Mouse (Mus musculus): ENCODE measurements around the gene Fkrp.
A peak's percentile ranks its signal among the peaks of the same experiment; 100 is the strongest.

Gene Fkrp

DNA sequence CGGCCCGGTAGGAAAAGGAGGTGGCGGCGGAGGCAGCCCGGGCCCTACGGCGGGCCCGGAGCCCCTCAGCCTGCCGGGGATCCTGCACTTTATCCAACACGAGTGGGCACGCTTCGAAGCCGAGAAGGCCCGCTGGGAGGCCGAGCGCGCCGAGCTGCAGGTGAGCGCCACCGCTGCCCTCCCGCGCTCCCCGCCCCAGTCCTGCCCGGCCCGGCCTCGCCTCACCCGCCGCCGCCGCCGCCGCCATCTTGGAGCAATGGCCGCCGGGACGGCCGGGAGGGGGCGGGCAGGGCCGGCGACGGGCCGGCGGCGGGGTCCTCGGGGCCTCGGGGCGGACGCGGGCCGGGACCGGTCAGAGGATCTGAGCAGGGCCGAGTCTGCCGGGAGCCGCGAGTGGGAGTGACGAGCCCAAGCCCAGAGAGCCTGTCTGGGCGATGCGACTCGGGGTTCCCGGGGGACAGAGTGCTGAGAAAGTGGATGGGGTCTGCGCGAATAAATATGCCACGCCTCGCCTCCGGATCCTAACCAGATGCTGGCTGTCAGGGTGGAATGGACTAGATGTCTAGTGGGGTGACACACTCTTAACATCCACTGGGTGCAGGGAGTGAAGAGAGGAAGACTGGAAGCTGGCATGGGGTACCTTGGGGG lies at the start of gene Fkrp:
Gene Fkrp, minus strand, starts transcription at position 258 of the 648 bp plus-strand sequence.
- peak; percentile 59 for DNase-seq (ENCODE audit: extremely low spot score)

DNA sequence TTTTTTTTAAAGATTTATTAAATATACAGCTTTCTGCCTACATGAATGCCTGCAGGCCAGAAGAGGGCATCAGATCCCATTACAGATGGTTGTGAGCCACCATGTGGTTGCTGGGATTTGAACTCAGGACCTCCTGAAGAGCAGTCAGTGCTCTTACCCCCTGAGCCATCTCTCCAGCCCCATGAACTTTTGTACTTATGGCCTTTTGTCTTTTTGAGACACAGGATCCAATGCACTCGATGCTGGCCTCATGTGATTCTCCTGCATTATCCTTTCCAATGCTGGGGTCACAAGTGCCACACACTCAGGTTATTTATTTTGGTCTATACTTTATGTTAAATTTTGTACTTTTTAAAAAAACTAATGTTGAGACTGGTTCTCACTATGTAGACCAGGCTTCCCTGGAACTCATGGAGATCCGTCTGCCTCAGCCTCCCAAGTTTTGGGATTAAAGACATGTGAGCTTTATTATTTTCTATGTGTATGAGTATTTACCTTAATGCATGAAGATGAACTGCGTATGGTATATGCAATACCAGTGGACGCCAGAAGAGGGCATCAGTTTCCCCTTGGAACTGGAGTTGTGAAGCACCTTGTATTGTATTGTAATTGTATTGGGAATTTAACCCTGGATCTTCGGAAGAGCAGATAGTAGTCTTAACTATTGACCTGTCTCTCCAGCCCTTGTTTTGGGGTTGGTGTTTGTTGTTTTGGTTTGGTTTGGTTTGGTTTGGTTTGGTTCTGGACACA lies 43.5 kb upstream of the Fkrp start:
- peak; percentile 66 for DNase-seq (ENCODE audit: extremely low spot score)

DNA sequence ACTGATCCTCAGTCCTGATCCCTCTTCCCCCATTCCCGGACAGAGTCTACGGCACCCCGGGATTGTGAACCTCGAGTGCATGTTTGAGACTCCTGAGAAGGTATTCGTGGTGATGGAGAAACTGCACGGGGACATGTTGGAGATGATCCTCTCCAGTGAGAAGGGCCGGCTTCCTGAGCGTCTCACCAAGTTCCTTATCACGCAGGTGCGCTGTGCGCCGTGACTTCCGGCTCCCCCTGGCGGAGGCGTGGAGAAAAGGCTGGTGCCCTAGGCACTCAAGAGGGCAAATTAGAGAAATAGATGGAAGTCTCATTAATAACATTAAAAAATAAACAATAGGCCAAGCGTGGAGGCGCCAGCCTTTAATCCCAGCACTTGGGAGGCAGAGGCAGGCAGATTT lies 41.8 kb upstream of the Fkrp start:
- no peak for DNase-seq (ENCODE audit: extremely low spot score)

DNA sequence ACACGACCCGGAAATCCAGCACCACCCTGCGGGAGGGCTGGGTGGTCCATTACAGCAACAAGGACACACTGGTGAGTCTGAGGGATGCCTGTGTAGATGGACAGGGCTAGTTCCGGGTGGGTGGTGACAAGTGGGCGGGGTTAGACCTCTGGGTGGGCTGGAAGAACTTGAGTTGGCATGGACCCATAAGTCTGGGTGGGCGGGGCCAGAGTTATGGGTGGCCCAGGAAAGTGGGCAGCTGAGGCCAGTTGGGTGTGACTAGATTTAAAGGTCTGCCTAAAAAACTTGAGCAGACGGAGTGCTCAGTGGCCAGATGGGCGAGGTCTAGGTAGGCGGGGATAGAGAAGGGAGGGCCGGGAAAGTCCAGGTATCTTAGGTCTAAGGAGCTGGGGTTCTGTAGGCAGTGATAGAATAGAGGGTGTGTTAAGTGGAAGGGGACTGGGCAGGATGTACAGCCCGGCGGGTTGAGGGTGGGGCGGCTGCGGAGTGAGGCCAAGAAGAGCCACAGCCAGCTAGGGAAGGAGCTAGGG lies 36.8 kb upstream of the Fkrp start:
- no peak for DNase-seq (ENCODE audit: extremely low spot score)

DNA sequence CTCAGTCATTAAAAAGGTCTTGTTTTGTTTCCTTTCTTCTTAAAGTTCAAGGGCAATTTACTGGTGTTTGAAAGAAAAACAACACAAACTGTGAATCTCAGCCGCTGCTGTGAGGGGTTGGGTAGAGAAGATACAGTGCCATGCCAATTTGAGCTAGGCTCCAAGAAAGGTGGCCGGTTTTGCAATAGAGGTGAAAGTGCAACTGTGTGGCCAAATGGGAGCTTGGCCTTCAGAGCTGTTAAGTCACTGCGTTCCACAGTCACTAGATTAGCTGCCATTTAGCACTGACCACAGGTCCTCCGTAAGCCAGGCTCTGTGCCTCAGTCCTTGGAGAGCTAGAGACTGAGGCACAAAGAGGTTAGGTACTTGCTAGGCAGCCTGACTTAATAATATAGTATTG lies 35.1 kb upstream of the Fkrp start:
- DNase-seq (ENCODE audit: extremely low spot score), result no peak

DNA sequence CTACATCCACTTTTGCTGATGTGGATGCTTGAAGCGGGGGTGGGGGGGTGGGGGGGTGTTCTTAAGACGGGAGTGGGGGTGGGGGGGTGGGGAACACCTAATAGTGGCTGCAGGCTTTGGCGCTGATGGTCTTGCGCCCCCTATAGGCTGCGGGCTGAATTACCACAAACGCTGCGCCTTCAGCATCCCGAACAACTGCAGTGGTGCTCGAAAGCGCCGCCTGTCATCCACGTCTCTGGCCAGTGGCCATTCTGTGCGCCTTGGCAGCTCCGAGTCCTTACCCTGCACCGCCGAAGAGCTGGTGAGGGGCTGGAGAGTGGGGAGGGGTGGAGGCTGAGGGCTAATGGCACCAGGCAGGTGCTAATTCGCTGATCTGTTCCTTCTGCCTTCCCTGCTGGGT lies 32.0 kb upstream of the Fkrp start:
- DNase-seq (ENCODE audit: extremely low spot score), result peak; percentile 47

DNA sequence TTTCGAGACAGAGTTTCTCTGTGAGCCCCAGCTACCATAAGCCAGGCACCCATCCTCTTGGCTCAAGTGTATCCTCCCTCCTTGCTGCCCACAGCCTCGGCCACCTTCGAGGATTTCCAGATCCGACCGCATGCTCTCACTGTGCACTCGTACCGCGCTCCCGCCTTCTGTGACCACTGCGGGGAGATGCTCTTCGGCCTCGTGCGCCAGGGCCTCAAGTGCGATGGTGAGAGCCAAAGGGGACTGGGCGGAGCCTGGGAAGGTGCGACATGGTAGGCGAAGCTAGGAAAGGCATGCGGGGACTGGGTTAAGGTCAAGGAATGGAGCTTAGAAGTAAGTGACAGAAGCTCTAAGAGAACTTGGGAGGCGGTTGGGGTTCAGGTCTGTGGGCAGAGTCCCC lies 31.0 kb upstream of the Fkrp start:
- no peak for DNase-seq (ENCODE audit: extremely low spot score)

DNA sequence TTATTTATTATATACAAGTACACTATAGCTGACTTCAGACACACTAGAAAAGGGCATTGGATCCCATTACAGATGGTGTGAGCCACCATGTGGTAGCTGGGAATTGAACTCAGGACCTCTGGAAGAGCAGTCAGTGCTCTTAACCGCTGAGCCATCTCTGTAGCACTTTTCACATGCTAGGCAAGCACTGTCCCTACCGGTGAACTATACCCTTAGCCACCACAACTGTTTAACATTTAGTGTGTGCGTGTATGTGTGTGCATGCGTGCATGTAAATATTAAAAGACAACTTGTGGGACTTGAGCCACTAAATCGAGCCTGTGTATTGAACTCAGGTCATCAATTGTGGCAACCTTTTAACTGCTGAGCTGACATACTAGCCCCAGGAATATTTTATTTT lies 30.2 kb upstream of the Fkrp start:
- DNase-seq (ENCODE audit: extremely low spot score), result no peak

DNA sequence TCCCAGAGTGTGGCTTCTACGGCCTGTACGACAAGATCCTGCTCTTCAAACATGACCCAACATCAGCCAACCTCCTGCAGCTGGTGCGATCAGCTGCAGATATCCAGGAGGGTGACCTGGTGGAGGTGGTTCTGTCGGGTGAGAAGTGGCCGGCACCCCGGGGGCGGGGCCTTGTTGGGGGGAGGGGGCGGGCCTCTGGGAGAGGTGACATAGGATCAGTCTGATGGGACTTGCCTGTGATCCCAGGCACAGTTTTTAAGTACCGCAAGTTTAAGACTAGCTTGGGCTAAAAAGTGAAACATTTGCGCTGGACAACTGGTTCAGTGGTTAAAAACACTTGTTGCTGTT lies 29.3 kb upstream of the Fkrp start:
- DNase-seq (ENCODE audit: extremely low spot score), result peak; percentile 20

DNA sequence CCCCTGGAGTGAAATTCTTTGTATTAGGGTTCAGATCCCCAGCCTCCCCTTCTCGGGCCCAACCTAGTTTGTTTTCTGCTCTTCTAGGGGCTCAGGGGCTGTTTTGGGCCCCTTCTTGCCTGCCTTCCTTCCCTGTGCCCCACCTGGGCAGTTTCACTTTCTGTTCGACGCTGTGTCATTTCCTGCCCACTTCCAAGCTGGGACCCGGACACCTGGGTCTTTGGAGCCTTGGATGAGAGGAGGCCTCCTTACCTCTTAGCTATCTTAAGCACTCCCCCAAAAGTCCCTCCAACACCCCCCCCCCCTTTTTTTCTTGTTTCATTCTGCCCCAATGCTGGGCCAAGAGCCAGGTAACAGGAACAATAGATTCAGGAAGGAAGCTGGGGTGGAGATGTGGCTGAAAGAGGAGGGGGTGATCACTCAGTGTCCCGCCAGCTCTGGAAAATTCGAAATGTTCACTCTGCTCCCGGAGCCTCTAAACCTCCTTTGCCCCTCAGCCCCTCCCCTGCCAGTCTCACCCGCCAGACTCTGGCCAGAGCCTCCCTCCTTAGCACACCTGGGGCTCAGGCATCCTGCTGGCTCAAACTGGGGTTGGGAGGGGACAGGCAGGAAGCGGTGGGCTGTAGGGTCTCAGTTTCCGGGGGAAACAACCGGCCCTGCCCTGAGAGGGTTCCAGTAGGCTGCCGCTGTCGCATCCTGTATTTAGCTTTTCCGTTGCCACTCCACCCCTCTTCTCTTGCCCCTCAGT lies 28.7 kb upstream of the Fkrp start:
- peak; percentile 17 for DNase-seq (ENCODE audit: extremely low spot score)

DNA sequence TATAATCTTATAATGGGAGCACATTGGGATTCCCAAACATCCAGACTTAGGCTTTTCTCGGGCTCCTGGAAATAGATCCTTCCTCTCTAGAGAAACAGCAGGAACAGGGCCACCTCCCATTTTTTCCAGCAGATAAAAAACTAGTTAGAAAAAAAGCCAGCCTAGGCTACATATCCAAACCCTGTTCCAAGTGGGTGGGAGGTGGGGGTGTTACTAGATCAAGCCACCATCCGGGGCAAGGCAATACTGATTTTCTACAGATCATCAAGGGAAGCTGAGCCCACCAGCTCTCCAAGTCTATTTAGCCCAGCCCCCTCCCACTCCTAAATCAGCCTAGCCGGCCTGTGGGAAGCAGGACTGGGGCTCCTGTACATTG lies 28.2 kb upstream of the Fkrp start:
- no peak for DNase-seq (ENCODE audit: extremely low spot score)

DNA sequence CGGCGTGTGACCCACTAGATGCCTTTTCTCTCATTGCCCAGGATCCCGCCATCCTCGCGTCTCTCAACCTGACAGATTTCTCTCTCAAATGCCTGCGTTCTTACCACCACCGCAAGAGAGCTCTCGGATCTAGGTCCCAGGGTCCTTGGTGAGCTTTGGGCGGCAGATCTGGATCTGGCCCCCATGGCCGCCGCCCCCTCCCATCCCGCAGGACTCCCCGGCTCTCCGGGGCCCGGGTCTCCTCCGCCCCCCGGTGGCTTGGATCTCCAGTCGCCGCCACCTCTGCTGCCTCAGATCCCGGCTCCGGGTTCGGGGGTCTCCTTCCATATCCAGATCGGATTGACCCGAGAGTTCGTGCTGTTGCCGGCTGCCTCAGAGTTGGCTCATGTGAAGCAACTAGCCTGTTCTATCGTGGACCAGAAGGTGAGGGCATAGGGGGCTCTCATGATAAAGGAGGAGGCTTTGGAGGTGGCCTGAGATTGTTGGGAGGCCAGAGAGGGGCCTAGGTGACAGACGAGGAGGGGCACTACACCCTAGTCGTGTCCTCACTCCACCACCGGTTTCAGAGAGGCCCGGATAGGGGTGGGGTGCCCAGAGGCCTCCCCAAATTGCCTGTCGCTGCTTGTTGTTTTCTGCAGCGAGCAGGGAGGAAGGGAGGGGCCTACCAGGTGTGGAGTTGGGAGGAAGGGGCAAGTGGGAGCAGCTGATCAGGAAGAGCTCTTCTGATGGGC lies 27.1 kb upstream of the Fkrp start:
- DNase-seq (ENCODE audit: extremely low spot score), result peak; percentile 32

DNA sequence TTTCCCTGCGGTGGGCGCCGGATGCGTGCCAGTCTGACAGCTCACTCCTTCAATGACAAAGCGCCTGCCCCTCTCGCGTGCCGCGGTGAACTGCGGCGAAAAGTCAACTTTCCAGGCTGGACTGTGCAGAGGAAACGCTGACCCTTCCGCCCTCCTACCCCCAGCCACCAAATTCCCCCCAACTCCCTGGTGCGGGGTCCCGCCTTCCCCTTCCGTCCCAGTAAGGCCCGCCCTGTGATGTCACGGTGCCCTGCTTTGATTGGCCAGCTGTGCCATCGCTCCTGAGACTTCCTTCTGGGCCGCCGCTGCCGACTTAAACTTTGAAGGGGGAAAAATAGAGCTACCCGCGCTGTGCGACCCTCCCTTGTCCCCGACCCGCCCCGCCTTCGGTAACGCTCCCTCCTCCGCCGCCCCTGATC lies 26.1 kb upstream of the Fkrp start, which contains the start of gene Prkd2:
Gene Prkd2, plus strand, starts transcription at position 258 of the 419 bp plus-strand sequence.
- peak; percentile 93 for DNase-seq (ENCODE audit: extremely low spot score)

DNA sequence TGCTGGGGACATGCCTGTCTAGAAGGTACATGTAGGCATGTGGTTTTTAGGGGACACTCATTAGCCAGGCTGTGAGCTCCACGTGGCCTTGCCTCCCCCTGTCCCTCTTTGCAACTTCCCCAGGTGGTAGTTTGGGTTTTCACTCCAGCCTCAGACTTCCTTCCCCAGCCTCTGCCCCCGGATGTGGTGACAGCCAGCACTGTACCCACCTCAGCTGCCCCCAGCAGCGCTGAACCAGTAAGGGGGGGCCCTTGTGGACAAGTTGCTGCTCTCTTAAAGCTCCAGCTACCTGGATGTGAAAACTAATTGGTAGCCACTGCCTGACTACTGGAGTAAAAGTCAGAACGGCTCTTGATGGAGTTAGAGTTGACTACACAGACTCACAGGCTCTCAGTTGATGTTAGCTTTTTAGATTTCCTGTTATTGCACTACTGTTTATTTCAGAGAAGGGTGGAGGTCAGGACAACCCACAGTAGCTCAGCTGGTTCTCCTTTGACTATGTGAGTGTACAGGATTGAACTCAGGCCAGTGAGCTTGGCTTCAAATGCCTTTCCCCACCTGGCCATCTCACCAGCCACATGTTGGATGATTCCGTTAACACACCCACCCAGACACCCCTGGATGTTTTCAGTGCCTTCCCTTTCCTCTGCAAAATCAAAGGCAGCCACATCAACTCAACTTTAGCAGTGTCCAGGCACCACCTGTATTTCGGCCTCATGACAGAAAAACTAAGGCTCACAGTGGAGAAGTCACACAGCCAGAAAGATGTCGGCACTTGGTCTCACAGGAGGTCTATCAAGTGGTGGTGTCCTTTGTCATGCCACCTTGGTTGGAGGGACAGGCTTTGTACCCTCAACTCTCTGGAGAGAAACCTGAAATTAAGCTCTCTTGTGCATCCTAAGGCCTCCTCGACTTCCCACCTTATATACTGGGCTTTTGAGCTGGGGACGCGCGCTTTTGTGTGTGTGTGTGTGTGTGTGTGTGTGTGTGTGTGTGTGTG lies 25.3 kb upstream of the Fkrp start:
- DNase-seq (ENCODE audit: extremely low spot score), result no peak

DNA sequence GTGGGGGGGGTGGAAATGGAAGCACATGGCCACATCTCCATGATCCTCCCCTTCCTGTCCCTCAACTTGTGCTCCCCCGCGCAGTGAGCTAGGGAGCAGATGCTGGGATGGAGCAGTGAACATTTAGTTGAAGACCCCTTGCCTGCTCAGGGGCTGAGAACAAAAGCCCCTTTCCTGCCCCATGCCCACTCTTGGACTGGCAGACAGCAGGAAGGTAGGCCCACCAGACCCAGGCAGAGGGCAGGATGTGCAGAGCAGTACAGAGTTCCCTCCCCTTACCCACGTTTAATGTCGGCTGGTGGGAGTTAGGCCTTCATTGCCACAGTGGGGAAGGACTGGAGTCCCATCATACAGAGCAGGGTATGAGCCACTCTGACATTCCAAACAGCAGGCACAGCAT lies 24.5 kb upstream of the Fkrp start:
- DNase-seq (ENCODE audit: extremely low spot score), result no peak

DNA sequence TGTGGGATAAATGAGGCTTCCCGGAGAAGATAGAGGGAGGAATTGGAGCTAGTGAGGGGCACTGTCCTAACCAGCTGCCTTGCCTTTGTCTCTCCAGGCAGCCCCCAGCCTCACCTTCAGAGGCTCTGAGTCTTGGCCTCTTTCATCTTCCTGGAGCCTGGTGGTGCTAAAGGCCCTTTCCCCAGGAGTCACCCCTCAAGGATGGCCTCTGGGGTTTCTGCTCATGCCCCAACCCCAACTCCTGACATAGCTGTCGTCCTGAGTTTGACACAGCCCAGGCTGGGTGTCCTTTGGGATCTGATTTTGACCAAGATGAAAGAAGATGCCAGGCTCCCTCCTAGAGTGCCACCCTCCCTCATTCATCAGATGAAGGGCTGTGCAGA lies 23.6 kb upstream of the Fkrp start:
- DNase-seq (ENCODE audit: extremely low spot score), result no peak

DNA sequence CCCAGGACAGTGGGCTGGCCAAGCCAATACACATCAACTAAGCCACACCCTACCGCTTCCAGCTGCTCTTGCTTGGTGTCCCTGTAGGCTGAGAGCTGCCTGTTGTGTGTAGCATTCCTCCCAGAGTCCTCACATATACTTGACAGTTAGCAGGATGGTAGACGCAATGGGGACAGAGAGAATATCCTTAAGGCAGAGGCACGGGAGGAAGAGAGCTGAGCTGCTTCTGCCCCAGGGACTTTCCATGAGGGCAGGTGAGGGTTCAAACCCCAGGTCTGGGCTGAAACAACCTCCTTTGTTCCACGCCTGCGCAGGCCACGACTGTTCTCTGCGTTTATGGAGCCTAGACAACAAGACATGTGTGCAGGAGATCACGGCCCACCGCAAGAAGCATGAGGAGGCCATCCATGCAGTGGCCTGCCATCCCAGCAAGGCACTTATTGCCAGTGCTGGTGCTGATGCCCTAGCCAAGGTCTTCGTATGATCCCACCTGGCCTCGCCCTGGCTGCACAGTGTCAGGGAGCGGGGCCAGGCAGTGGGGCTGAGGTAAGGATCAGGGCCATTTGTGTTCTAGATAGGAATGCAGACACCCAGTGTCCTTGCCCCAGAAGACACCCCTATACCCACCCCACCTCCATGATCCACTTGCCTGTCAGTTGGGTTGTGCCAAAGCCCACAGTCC lies 23.0 kb upstream of the Fkrp start:
- no peak for DNase-seq (ENCODE audit: extremely low spot score)

DNA sequence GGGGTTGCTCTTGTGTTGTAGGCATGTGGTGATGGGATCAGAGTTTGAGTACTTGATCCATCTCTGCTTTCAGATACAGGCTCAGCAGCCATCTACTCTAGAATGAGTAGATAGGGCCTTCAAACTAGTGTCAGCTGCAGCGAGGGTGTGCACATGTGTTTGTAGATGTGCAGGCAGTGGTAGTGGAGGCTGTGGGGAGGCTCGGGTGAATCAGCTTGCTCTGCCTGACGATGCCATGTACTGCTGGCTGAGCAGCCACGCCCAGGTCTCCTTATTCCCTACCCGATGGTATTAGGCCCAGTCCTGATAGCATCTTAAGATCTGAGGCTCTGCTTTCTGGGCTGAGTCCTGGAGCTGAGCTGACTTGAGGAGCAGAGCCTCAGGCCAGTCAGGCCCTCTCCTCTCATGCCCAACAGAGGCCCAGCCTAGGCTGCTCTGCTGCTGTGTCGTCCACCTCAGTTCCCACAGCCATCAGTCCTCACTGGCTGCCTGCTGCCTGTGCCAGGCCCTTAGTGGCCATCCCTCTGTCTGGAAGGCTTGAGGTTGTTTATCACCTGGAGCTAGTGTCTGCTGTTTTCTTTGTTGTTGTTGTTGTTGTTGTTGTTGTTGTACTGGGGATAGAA lies 22.4 kb upstream of the Fkrp start:
- DNase-seq (ENCODE audit: extremely low spot score), result no peak

DNA sequence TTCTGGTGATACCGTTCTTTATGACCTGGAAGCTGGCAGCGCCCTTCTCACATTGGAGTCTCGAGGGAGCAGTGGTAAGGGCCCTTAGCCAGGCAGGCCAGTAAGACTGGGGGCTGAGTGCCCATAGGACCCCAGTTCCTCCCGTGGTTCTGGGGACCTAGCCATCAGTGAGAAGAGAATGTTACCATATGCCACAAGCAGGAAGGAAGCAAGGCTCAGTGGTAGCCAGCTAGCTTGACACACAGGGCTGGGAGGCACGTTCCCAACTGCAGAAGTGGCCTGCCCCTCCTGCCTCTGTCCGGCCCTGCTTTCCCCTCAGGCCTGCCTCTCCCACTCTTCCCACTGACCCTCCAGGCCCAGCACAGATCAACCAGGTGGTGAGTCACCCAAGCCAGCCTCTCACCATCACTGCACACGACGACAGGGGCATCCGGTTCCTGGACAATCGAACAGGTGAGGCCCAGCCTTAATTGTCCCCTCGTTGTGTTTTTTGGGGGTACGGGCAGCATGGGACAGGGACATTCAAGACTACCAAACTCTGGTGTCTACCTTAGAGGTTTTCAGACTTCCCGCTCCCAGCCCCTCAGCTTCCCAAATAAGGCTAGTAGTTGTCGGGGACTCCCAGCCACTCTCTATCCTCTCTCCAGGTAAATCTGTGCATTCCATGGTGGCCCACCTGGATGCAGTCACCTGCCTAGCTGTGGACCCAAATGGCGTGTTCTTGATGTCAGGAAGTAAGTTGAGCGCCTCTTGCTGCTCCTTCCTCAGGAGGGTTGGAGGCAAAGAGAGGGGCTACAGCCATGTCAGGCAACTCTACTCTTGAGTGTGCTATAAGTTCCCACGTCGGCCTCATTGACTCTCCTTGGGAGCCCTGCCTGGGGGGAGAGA lies 21.6 kb upstream of the Fkrp start:
- DNase-seq (ENCODE audit: extremely low spot score), result no peak

Measured in embryo, embryonic 9.5 days (tissue).